Mouse (Mus musculus) layer of hippocampus, adult 18-20 months (tissue): ENCODE data around the gene Ncf4. TPM values are rescaled to one million over a fixed set of nuclear protein-coding genes. Genes with fewer than 3 reads are reported as not detected.

Experiments used
- DNase-seq, 2 experiments: peaks; one replicate each; pipeline ENCODE4 v3.0.0; 2022; ENCODE audit warnings: low spot score in 2 of 2
- long read RNA-seq: library from polyadenylated mRNA; stranded (forward); transcript quantifications from one replicate; pipeline ENCODE4 v2.0.0, GENCODE M21; 2021
- total RNA-seq, 2 experiments: library from RNA; stranded (reverse); gene quantifications; 2 replicates each; pipeline ENCODE4 v1.2.3; 2021

Ncf4 gene
- 1 to 10 TPM; 1.1 to 1.8 TPM for total RNA-seq
- long read RNA-seq, result 0 reads

DNA sequence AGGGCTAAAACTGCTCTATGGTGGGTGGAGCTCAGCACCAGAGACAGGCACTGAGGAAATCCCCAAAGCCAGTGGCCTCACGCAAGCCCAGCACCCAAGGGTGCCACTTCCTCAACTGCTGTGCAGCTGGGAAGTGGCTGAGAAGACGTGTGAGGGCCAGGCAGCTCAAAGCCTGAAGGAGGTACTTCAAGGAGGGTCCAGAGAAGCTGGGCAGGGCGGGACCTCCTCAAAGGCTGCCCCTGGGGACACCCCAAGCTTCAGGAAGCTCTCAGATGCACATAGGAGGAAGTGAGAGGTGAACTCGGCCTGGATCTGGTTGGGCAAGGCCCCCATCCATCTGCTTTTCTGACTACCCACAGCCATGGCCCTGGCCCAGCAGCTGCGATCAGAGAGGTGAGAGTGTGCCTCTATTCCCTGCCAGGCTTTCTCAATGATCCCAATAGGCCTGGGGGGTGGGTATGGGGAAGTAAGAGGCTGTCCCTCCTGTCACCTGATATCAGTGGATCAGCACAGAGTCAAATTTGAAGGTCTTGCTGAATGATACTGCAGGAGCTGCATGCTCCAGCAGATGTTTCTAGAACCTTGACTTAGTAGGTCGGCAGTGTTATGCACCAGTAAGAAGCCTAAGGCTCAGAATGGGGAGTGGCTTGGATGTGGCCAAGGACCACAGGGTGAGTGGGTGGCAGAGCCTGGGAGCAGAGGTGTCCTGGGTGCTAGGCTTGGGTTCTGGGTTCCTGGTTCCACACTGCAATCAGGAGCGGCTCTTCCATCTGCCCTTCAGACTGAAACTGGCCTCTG is at the start of gene Ncf4:
TSS of gene Ncf4 (plus strand) at position 107 of the 798 bp plus-strand sequence.
- DNase-seq, result no peak

DNA sequence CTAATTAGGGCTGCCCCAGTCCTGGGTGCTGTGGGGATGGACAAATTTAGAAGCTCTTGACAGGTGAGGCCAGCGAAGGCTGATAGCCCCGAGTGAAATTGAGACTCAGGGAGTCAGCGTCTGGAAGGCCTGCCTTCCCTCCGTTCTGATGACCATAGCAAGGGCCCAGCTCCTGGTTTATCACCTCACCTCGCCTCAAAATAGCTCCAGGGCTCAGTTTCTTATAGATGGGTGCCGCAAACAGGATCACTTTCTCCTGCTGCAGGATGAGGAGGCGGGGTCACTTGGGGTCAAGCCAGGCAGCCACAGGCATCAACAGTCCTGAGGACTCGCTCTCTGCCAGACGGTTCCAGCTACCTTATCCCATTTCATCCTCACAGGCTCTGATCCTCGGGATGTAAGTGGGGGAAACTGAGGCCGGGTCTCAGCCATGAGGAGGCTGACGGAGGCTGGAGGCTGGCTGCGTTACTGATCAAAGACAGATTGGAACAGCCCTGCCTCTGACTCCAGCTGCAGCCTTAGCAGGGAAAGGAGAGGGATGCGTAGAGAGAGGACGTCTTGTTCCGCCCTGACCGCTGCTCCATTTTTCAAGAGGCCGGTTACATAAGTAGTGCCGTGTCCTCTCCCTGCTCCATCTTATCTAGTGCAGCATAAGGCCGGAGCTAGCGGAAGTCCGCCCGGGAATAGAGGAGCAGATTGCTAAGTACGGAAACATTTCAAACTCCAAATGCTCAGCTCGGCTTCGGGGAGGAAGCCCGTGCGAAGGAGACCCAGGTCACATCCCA is 49.3 kb upstream of the Ncf4 start:
- DNase-seq, result peak in 1 of 2 experiments; percentile 16

DNA sequence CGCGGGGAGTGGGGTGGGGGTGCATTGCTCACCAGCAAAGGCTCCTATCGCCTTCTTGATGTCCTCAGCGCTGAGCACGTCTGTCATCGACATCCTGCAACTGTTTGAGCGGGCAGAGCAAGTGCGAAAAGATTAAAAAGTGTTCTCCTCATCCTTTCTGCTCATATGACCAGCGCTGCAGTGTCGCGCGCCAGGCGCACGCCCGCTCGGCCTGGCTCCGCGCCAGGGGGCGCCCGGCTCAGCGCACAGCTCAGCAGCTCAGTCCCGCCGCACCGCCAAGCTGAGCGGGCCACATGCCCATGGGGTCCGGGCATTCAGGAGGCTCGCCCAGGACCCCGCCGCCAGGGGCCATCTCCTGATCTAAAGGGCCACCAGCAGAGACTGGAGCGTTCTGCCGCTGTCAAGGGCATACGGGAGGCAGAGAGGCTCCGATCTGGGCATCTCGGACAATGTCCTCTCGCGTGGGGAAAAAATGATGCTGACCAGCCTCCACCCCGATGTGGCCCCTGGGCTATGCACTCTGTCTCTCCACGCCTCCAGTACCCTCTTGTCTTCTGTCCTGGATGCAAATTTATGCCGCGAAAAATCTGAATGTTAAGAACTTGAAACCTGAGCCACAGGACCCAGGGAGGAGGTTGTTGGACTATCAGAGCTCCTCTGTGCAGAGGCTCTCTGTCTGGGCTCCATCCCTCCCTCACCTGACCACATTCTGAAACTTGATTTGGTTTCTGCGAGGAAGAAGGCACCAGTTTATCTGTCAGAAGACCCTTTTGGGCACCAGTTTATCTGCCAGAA is 40.4 kb upstream of the Ncf4 start:
- peak in 1 of 2 experiments; percentile 58 for DNase-seq

DNA sequence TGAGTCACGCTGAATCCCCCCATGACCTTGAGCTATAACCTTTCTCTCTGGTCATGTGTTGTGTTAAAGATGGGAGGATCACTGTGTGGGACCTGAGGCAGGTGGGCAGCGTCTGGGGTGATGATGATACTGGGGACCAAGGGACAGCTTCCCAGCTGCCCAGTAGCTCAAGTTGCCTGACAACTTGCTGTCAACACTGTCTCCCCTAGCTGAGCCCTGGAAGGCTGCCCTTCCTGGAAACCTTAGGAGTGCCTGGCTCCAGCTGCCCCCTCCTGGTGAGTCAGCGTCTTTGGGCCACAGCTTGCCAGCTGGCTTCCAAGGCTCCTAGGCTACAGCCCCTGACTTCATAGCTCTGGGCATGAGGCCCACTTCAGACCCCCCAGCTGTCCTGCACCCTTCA is 39.4 kb upstream of the Ncf4 start:
- DNase-seq, result peak in 1 of 2 experiments; percentile 22

DNA sequence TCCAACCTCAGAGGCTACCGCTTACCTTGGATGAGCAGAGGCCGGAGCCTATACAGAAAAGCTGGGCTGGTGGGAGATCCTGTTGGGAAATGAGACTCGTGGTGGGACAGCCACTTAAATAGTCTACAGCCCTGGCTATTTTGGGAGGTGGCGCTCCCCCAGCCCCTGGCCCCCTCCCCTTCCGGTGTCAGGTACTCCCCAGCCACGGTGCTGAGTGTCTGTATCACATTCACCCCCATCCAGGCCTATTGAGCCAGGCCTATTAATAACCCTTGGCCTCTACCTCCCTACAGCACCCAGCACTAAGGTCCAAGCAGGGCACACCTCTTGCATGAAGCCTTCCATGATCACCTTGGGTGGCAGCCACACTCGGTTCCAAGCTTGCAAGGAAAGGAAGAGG is 38.3 kb upstream of the Ncf4 start, which contains the start of gene Pvalb:
TSS of gene Pvalb (minus strand) at position 89 of the 400 bp plus-strand sequence.
- no peak for DNase-seq

DNA sequence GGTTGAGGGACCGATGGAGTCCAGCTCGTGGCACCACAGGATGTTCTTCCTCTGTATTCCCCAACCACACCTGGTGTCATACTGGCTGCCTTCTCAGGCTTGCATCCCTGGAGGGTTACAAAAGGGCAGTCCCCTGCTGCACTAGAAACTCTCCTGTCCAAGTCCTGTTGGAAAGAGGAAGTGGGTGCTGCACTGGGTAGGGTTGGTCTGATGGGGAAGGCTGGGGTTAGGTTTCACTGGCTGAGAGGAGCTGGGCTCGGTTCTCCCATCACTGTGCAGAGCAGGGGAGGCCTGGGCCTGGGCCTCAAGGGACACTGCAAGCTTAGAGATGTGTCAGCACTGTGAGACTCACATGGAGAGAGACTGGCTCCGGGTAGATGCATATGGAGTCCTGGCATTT is 34.4 kb upstream of the Ncf4 start:
- no peak for DNase-seq

DNA sequence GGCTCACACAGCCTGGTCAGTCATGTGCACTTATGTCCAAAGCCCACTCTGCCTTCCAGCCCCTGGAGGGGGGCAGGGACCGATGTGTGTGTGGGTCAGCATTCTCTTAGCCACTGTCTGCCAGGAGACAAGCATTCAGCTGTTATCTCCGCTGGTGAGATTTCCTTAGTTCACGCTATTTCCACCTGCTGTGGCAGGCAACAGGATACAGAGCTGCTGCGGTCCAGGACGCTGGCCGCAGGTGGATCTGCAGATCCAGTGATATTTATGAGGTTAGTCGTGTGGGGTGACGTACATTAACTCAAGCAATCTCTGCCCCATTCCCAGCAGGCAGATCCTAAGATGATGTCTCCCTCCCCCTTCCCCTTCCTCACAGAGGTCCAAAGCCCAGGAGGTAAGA is 33.2 kb upstream of the Ncf4 start:
- DNase-seq, result no peak

DNA sequence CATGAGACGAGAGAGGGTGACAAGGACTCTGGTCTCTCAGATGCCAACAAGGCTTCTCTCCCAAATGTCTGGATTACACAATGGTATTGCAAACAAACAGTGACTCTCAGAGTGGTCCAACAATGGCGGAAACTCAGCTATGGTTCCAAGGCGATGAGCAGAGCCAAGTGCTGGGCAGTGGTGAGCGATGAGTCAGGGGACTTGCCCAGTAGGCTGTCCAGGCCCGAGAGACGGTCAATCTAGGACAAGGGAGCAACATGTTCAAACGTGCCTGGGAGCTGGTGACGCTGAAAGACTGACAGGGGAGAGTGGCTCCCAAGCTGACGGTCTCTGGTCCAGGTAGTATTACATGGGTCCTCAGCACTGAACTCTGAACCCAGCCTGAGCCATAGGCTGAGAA is 29.3 kb upstream of the Ncf4 start:
- DNase-seq, result no peak

DNA sequence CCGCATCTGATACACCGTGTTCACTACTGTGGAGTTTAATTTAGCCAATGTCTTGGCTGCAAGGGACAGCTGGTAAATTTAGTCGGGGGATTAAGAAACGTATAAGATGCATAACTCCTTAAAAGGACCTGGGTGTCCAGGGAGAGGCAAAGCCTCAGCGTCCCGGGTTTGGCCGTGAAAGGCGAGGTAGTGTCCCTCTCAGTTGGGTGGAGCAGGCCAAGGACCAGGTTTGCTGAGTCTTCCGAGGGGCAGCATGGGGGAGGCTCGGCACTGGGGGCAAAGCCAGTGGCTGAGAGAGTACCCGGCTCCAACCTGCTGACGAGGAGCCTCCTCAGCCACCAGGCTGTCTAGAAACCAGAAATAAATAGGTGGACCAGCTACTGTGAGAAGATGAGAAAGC is 16.8 kb upstream of the Ncf4 start:
- no peak for DNase-seq

DNA sequence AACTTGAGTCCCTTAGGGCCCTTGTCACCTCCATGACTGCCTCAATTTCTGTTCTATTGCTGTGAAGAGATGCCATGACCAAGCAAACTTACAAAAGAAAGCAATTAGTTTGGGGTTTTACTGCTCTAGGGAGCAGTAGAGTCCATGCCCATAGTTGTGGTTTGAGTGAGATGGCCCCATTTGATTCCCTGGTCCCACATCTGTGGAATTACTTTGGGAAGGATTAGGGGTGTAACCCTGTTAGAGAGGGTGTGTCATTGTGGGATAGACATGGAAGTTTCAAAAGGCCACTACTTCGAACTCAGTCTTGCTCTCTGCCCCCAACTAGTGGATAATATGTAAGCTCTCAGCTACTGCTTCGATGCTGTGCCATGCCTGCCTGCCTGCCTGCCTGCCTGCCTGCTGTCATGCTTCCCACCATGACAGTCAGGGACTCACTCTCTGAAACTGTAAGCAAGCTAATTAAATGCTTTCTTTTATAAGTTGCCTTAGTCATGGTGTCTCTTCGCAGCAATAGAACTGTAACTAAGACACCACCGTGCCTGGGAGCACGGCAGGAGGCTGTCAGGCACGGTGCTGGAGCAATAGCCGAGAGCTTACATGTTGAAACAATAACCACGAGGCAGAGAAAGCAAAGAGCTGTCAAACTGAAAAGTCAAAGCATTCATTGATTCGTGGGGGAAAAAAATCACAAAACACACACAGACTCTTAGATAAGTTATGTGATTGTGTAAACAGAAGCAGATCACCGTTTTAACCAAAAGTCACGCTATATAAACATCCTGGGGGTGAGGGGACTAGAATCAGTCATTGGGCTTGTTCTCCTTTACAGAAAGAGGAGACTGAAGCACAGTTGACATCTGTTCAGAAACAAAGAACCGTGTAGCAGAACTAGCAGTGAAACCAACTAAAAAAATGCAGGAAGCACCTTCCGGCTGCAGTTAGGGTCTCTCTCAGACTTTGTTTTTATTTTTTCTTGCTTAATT is 13.0 kb upstream of the Ncf4 start:
- peak in 1 of 2 experiments; percentile 15 for DNase-seq

DNA sequence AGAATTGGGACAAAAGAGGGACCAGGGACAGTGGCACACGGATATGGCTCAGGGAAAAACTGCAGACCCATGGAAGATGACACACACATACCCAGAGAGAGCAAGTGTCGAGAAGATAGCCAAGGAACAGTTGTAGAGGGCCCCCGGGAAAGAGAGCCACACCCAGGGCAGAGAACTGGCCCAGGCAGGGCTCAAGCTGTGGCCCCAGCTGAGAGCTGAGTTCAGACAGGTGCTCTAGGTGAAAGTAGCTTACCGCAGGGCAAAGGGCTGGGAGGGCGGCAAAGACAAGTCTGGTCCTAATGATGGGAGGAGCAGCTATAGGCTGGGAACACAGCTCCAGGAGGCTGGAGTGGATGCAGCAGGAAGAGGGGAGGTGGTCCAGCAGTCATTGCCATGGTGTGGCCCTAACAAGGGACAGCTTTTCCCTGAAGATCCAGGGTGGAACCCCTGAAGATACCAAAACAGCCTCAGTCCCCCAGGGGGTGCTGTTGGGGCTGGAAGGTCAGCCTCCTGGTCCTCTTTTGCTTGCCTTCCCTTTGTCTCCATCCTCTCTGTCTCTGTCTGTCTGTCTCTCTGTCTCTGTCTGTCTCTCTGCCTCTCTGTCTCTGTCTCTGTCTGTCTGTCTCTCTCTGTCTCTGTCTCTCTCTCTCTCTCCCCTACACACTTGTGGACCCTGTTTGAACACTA is 9.6 kb upstream of the Ncf4 start:
- DNase-seq, result no peak

DNA sequence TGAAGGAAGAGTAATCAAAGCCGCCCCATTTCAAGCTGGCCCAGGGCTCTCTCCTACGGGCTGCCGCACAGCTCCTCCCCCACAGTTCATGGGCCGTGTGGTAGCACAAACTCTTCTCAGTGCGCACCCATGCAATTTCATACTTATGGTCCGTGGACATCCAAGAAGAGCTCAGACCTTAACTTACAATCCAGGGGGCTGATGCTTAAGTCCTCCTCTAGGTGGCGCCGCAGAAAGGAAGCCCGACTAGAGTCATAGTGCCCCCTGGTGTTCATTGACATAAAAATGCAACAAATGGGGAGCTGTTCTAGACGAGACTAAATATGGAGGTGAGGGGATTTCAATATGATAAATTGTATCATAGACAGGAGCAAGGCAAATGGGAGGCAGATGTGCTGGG is 5.1 kb upstream of the Ncf4 start:
- peak; percentile 14 to 70 for DNase-seq

DNA sequence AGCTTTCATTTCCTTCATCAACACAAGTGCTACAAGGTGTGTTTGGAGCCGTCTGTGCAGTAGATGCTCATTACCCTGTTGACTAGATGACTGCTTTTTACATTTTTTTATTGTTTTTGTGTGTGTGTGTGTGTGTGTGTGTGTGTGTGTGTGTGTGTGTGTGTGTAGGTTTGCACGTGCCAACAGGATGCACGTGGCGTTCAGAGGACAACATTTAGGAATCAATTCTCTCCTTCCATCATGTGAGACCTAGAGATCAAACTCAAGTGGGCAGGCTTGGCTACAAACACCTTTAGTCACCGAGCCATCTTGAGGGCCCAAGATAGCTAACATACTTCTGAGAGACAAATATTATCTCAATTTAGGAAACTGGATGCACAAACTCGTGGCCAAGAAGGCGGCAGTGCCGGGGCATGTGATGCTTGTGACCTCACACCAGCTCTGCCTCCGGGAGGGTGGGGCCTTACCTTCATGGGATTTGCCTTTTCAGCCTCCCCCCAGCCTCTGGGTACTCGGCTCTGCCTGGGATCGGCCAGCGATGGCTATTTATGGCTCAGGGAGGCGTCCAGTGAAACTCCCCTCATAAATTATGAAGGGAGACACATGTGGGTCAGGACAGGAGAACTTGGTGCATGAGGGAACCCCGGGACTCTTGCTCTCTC is 4.5 kb upstream of the Ncf4 start:
- no peak for DNase-seq

DNA sequence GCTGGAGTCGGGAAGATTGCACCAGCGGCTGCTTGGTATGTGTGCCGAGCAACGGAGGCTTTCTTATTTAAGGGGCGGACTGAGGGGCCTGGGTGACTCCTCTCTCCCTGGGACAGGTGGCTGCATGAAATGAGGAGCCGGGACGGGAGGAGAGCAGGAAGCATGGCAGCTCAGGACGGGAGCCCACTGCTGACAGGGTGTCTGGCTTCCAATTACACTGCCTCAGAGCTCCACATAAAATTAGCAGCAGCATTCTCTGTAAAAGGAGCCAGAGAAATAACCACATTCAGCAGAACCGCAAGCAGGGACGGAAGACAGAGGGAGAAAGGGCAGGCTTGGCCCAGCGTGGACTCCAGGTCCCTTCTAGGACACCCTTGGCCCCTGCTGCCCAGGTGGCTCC is 3.3 kb upstream of the Ncf4 start:
- DNase-seq, result no peak

DNA sequence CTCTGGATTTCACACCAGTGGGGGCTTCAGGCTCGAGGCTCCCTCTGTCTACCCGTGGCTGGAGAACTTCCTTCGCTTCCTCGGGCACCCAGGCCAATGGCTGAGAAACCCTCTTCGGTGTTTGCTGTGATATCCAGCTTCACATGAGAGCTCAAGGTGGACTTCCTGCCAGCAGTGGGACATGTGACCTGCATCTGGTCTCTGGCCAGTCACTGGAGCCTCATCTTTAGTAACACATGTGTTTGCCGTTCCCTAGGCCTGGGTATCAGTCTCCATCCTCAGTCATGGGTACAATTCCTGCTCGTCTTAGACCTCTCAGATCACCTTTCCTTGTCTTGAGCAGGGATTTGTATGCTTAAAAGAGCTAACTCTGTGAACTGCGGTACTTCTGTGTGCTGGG is 1.5 kb upstream of the Ncf4 start:
- DNase-seq, result no peak

DNA sequence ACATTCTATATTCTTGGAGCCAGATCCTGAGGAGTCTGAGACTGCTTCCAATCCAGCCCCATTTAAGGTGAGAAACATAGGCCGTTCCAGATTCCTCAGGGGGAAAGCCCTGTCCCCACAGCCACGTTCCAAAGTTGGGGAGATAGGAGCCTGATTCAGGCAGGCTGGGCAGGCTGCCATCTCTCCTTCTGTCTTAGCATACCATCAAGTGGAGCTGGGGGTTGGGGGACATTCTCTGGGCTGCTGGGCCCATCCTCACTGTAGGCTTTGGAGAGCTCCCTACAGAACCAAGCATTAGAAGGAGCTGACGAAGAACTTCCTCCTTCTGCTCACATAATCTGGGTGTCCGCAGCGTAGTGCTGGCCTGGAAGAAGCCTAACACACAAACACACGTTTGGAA is 827 bp upstream of the Ncf4 start:
- DNase-seq, result peak; percentile 12 to 34

DNA sequence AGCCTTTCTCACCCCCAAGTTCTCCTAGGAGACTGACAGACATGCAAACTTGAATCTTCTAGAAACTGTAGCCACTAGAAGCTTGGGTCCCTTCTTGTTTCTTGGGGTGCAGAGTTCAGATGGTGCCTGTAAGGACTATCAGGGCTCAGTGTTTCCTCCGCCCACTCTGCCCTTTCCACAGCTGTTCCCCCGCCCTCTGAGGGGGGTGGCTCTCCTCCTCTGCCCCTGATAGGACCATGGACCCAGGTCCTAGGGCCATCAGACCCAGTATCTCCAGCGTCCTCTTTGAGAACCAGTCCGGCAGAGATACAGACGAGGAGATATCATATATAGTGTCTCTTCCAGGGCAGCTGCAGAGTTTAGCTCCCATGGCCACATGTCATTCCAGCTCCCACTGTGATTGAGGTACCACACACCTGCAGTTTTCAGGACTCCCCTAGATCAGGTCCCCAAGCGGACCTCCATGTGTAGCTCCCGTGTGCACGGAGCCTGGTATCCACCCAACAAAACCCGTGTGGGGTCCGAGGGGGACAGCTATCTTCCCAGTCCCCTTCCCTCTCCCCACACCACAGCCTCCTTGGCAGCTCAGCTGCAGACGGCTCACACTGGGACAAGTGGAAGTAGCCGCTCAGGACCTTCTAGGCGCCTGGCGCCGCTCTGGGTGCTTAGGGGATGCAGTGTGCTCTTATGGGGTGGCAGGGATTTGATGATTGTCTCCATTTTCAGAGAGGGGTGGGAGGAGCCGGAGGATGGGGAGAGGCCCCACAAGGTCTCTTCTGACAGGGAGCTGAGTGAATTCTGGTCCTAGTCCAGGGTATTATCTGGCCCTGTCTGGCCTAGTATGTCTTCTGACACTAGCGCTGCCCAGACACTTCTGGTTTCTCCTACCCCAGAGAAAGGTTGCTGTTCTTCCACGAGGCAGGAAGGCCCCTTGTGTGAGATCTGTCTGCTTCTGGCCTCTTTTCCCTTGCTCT is 1.8 kb downstream of the Ncf4 start:
- no peak for DNase-seq

DNA sequence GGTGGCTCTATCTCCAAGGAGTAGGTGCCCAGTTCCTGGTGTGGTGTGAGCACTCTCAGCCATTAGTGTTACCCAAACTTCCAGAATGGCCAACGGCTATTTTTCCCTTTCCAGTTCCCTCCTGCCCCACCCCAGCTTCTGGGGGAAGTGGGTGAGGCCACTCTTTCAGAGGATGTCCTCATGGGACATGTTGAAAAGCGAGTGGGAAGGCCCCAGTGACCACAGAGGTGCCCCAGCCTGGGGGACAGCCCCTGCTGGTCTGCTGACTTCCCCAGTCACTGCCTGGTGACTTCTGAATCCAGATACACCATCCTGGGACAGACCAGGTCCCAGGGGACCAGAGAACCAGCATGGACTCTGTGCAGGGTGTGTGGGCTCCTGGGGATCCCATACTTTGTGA is 3.1 kb downstream of the Ncf4 start:
- no peak for DNase-seq
